Mouse (Mus musculus) left cerebral cortex, adult 2 months (tissue): ENCODE results near the gene Evi5l. TPM values are rescaled to one million over a fixed set of nuclear protein-coding genes. Genes with fewer than 3 reads are reported as not detected.

Source experiments
- DNase-seq, 2 experiments: peaks; one replicate each; pipeline ENCODE4 v3.0.0; 2021 to 2022; ENCODE audit warnings: low spot score in 2 of 2, mixed read lengths in 1 of 2; ENCODE audit errors: extremely low spot score in 1 of 2
- H3K27ac ChIP-seq: fragments of 200-600 bp; 2 replicates; pipeline ENCODE4 v1.8.1; 2022
- H3K4me3 ChIP-seq: fragments of 200-600 bp; 2 replicates; pipeline ENCODE4 v1.8.1; 2022
- CTCF ChIP-seq: fragments of 200-600 bp; IDR thresholded peaks from 2 replicates; pipeline ENCODE4 v1.8.1; 2022; ENCODE audit warnings: antibody characterized with exemption, mild to moderate bottlenecking, moderate library complexity
- intact Hi-C: fragments of 180-260 bp; cut with DNase I; formaldehyde crosslinking; loops from one replicate; pipeline ENCODE4 v1.15.1; 2025
- total RNA-seq, 2 experiments: library from RNA; stranded (reverse); gene quantifications; 2 replicates each; pipeline ENCODE4 v1.2.3; 2021

Gene Evi5l
- total RNA-seq, 2 experiments from 2014 or later: 107 to 110 TPM

- TF ChIP-seq CTCF: no peak
- Histone ChIP-seq H3K4me3 (no peak overlapping the region), H3K27ac (peak overlapping the region; percentile 73)
- intact Hi-C loops: no loop called here
- DNase-seq: peak in 1 of 2 experiments; percentile 60
Measured at GRCm38 (mm10) chr8:4206182-4207015, 40.0 kb downstream of the Evi5l start.

GRCm38 (mm10) chr8:4207016-4207350 is 40.6 kb downstream of the Evi5l start:
- Histone ChIP-seq H3K4me3 (no peak overlapping the region), H3K27ac (no peak overlapping the region)
- TF ChIP-seq CTCF: no peak
- no peak for DNase-seq
- intact Hi-C loops: no loop called here

GRCm38 (mm10) chr8:4211097-4211496 is 44.7 kb downstream of the Evi5l start:
- Histone ChIP-seq H3K27ac (no peak overlapping the region), H3K4me3 (no peak overlapping the region)
- DNase-seq: no peak
- TF ChIP-seq CTCF: peak; percentile 27
- intact Hi-C loops: no loop called here

- DNase-seq: no peak
- intact Hi-C loops: no loop called here
- no peak for TF ChIP-seq CTCF
- Histone ChIP-seq H3K27ac (no peak overlapping the region), H3K4me3 (peak overlapping the region; percentile 32)
Measured at GRCm38 (mm10) chr8:4212809-4213209, 46.4 kb downstream of the Evi5l start.

GRCm38 (mm10) chr8:4213210-4214005 is 47.0 kb downstream of the Evi5l start:
- DNase-seq: no peak
- Histone ChIP-seq H3K4me3 (peak overlapping the region; percentile 32), H3K27ac (no peak overlapping the region)
- intact Hi-C loops: loop anchor here (2.0 kb wide), 1 partner anchor 35 kb away; the partner anchor contains the start of gene Tgfbr3l
- no peak for TF ChIP-seq CTCF

- Histone ChIP-seq H3K27ac (no peak overlapping the region), H3K4me3 (0 out of 2 replicates have a peak overlapping the region, but pooled peaks have one; percentile 4)
- DNase-seq: no peak
- intact Hi-C loops: loop anchor here (2.0 kb wide), 1 partner anchor 35 kb away; the partner anchor contains the start of gene Tgfbr3l
- TF ChIP-seq CTCF: no peak
Measured at GRCm38 (mm10) chr8:4214006-4214980, 47.9 kb downstream of the Evi5l start.

DNA sequence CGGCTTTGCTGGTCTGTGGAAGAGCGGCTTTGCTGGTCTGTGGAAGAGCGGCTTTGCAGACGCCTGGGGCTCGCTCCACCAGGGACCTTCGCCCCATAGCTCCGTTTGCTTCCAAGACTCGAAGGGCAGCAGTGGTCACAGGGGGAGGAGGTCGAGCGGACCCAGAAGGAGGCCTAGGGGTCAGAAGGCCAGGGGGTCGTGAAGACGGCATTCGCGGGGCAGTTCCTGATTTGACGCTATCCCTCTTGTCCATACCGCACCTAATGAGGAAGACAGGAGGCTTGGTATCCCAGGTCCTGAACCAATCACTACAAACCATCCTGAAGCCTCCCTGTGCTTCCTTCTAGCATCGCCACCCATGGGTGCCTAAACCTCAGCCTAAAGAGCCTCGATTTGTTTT is 49.9 kb downstream of the Evi5l start:
- Histone ChIP-seq H3K4me3 (peak overlapping the region; percentile 79), H3K27ac (peak overlapping the region; percentile 87)
- intact Hi-C loops: no loop called here
- TF ChIP-seq CTCF: no peak
- DNase-seq: no peak

GRCm38 (mm10) chr8:4216791-4217621 is 50.6 kb downstream of the Evi5l start, which contains the start of gene Prr36:
Gene Prr36 (minus strand): TSS chr8:4217459.
- TF ChIP-seq CTCF: no peak
- Histone ChIP-seq H3K27ac (peak within 1 kb of the TSS; percentile 87), H3K4me3 (peak within 1 kb of the TSS; percentile 79)
- intact Hi-C loops: no loop called here
- DNase-seq: peak; percentile 53 to 57

DNA sequence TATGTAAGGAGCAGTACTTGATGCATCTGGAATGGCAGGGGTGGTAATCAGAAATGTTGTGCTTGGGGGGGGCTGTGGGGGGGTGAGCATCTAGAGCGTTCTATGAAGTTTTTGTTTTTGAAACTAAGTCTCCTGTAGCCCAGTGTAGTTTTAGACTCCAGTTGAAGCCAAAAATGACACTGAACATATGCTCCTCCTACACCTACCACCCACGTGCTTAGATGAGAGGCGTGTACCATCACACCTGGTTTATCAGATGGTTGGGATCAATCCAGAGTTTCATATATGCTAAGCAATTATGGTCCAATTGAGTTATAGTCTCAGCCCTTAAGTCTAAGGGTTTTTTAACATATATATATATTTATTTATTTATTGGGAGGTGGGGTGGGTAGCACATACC is 53.2 kb downstream of the Evi5l start:
- DNase-seq: no peak
- TF ChIP-seq CTCF: no peak
- H3K27ac ChIP-seq: no peak overlapping the region
- no peak overlapping the region for H3K4me3 ChIP-seq
- intact Hi-C loops: no loop called here

GRCm38 (mm10) chr8:4222059-4222458 is 55.7 kb downstream of the Evi5l start:
- intact Hi-C loops: no loop called here
- no peak overlapping the region for H3K4me3 ChIP-seq
- no peak for TF ChIP-seq CTCF
- H3K27ac ChIP-seq: no peak overlapping the region
- DNase-seq: no peak
